Mouse (Mus musculus) neural tube, embryonic 15.5 days (tissue): ENCODE measurements around the gene Tmem189. TPM values are rescaled to one million over a fixed set of nuclear protein-coding genes. Genes with fewer than 3 reads are reported as not detected.

Experiments used
- ATAC-seq: fragments of 200-750 bp; cut with Nextera tagmentation; 2 replicates; pipeline ENCODE4 v1.8.0; 2017; ENCODE audit warnings: mild to moderate bottlenecking, moderate TSS enrichment, moderate library complexity; ENCODE audit not compliant: low FRiP score
- H3K27ac ChIP-seq: fragments of 300-500 bp; sonication (generic); replicated peaks from 2 replicates; pipeline ENCODE4 v1.5.1; 2015; ENCODE audit warnings: mild to moderate bottlenecking, inconsistent platforms
- H3K27me3 ChIP-seq: fragments of 300-500 bp; sonication (generic); replicated peaks from 2 replicates; pipeline ENCODE4 v1.6.1; 2015; ENCODE audit warnings: inconsistent platforms
- H3K36me3 ChIP-seq: fragments of 300-500 bp; sonication (generic); 2 replicates; pipeline ENCODE4 v1.6.1; 2015; ENCODE audit warnings: inconsistent platforms
- H3K4me1 ChIP-seq: fragments of 300-500 bp; sonication (generic); 2 replicates; pipeline ENCODE4 v1.6.1; 2015; ENCODE audit warnings: inconsistent platforms
- H3K4me2 ChIP-seq: fragments of 300-500 bp; sonication (generic); 2 replicates; pipeline ENCODE4 v1.6.1; 2015; ENCODE audit warnings: inconsistent platforms, mild to moderate bottlenecking, moderate library complexity
- H3K4me3 ChIP-seq: fragments of 300-500 bp; sonication (generic); replicated peaks from 2 replicates; pipeline ENCODE4 v1.5.1; 2015; ENCODE audit warnings: mild to moderate bottlenecking, inconsistent platforms
- H3K9ac ChIP-seq: fragments of 300-500 bp; sonication (generic); replicated peaks from 2 replicates; pipeline ENCODE4 v1.6.1; 2015; ENCODE audit warnings: mild to moderate bottlenecking, inconsistent platforms
- H3K9me3 ChIP-seq: fragments of 300-500 bp; sonication (generic); replicated peaks from 2 replicates; pipeline ENCODE4 v1.6.1; 2016; ENCODE audit warnings: inconsistent platforms
- WGBS: fragments of 180-500 bp; shearing (Covaris S2); methylation state at CpG from one replicate; pipeline ENCODE4 v1.1.7; 2015; ENCODE audit warnings: mixed read lengths; 5-methylcytosine and 5-hydroxymethylcytosine counted together
- polyA plus RNA-seq: library from polyadenylated mRNA; unstranded; fragments of >200 nt; fragmentation: Nextera tagmentation; extraction: Ambion mirVana; gene quantifications from 2 replicates; pipeline ENCODE4 v1.2.1, GENCODE M21; 2015

The Tmem189 gene
- polyA plus RNA-seq, 1 experiment from 2014 or later: 41.4 TPM

GRCm38 (mm10) chr2:167697902-167698301 lies 8.3 kb upstream of the Tmem189 start:
- no peak overlapping the region for H3K9ac ChIP-seq
- no peak for ATAC-seq
- 50% methylated on average over 5 of the region's 5 CpGs for WGBS
- H3K4me2 ChIP-seq: no peak overlapping the region
- H3K4me1 ChIP-seq: no peaks in the 10 kb centered on the region
- no peaks in the 10 kb centered on the region; the same call in 1 of the 2 replicates for H3K27me3 ChIP-seq
- 0 out of 2 replicates have a peak, but pooled peaks cover 5% of the 10 kb centered on the region for H3K9me3 ChIP-seq
- no peaks in the 10 kb centered on the region for H3K36me3 ChIP-seq
- no peak overlapping the region for H3K4me3 ChIP-seq
- no peak overlapping the region for H3K27ac ChIP-seq

- Histone ChIP-seq H3K9me3 (0 out of 2 replicates have a peak, but pooled peaks cover 5% of the 10 kb centered on the region), H3K36me3 (no peaks in the 10 kb centered on the region), H3K4me1 (peaks cover under 1% of the 10 kb centered on the region; the same call in 1 of the 2 replicates), H3K27ac (no peak overlapping the region), H3K9ac (no peak overlapping the region), H3K4me2 (no peak overlapping the region), H3K4me3 (no peak overlapping the region), H3K27me3 (peaks cover 13% of the 10 kb centered on the region)
- WGBS: 89% methylated on average over 7 of the region's 7 CpGs
- no peak for ATAC-seq
Observed at GRCm38 (mm10) chr2:167696143-167696542, 6.5 kb upstream of the Tmem189 start.

GRCm38 (mm10) chr2:167695491-167695890 lies 5.9 kb upstream of the Tmem189 start:
- 67% methylated on average over 14 of the region's 14 CpGs for WGBS
- ATAC-seq: no peak
- Histone ChIP-seq H3K9me3 (0 out of 2 replicates have a peak, but pooled peaks cover 5% of the 10 kb centered on the region), H3K27me3 (peaks cover 19% of the 10 kb centered on the region), H3K4me2 (no peak overlapping the region), H3K27ac (no peak overlapping the region), H3K9ac (no peak overlapping the region), H3K4me1 (peaks cover 7% of the 10 kb centered on the region), H3K36me3 (no peaks in the 10 kb centered on the region), H3K4me3 (no peak overlapping the region)

- no peak for ATAC-seq
- 92% methylated on average over 7 of the region's 7 CpGs for WGBS
- Histone ChIP-seq H3K27ac (no peak overlapping the region), H3K9me3 (0 out of 2 replicates have a peak, but pooled peaks cover 5% of the 10 kb centered on the region), H3K4me2 (no peak overlapping the region), H3K4me3 (no peak overlapping the region), H3K27me3 (peaks cover 22% of the 10 kb centered on the region), H3K36me3 (no peaks in the 10 kb centered on the region), H3K9ac (no peak overlapping the region), H3K4me1 (peaks cover 9% of the 10 kb centered on the region)
Observed at GRCm38 (mm10) chr2:167694963-167695362, 5.3 kb upstream of the Tmem189 start.

- Histone ChIP-seq H3K9ac (no peak overlapping the region), H3K36me3 (no peaks in the 10 kb centered on the region), H3K4me1 (peaks cover 17% of the 10 kb centered on the region), H3K4me3 (no peak overlapping the region), H3K27ac (no peak overlapping the region), H3K4me2 (no peak overlapping the region), H3K9me3 (0 out of 2 replicates have a peak, but pooled peaks cover 5% of the 10 kb centered on the region), H3K27me3 (peaks cover 29% of the 10 kb centered on the region)
- 36% methylated on average over 1 of the region's 1 CpGs for WGBS
- ATAC-seq: no peak
Observed at GRCm38 (mm10) chr2:167694244-167694643, 4.6 kb upstream of the Tmem189 start.

- Histone ChIP-seq H3K4me1 (peaks cover 21% of the 10 kb centered on the region), H3K4me3 (no peak overlapping the region), H3K27me3 (peaks cover 30% of the 10 kb centered on the region), H3K4me2 (no peak overlapping the region), H3K9me3 (0 out of 2 replicates have a peak, but pooled peaks cover 5% of the 10 kb centered on the region), H3K27ac (no peak overlapping the region), H3K36me3 (no peaks in the 10 kb centered on the region), H3K9ac (no peak overlapping the region)
- no peak for ATAC-seq
- 90% methylated on average over 2 of the region's 2 CpGs for whole genome bisulfite sequencing
Observed at GRCm38 (mm10) chr2:167693540-167693939, 3.9 kb upstream of the Tmem189 start.

GRCm38 (mm10) chr2:167692831-167693230 lies 3.2 kb upstream of the Tmem189 start:
- Histone ChIP-seq H3K9me3 (0 out of 2 replicates have a peak, but pooled peaks cover 5% of the 10 kb centered on the region), H3K27me3 (peaks cover 36% of the 10 kb centered on the region), H3K27ac (no peak overlapping the region), H3K4me1 (peaks cover 25% of the 10 kb centered on the region), H3K36me3 (no peaks in the 10 kb centered on the region), H3K4me2 (no peak overlapping the region), H3K9ac (no peak overlapping the region), H3K4me3 (no peak overlapping the region)
- WGBS: 64% methylated on average over 3 of the region's 3 CpGs
- ATAC-seq: no peak

GRCm38 (mm10) chr2:167691871-167692661 lies 2.4 kb upstream of the Tmem189 start:
- Histone ChIP-seq H3K9me3 (0 out of 2 replicates have a peak, but pooled peaks cover 5% of the 10 kb centered on the region), H3K36me3 (no peaks in the 10 kb centered on the region), H3K4me3 (no peak overlapping the region), H3K27ac (no peak overlapping the region), H3K9ac (no peak overlapping the region), H3K4me2 (no peak overlapping the region), H3K27me3 (peaks cover 43% of the 10 kb centered on the region), H3K4me1 (peaks cover 25% of the 10 kb centered on the region)
- ATAC-seq: no peak
- WGBS: 87% methylated on average over 14 of the region's 14 CpGs

GRCm38 (mm10) chr2:167691410-167691809 lies 1.8 kb upstream of the Tmem189 start:
- no peak for ATAC-seq
- H3K4me2 ChIP-seq: peak overlapping the region; percentile 95; the same call in 1 of the 2 replicates
- no peak overlapping the region for H3K27ac ChIP-seq
- H3K4me1 ChIP-seq: peaks cover 25% of the 10 kb centered on the region
- no peak overlapping the region for H3K9ac ChIP-seq
- no peaks in the 10 kb centered on the region for H3K36me3 ChIP-seq
- H3K9me3 ChIP-seq: 0 out of 2 replicates have a peak, but pooled peaks cover 5% of the 10 kb centered on the region
- 91% methylated on average over 6 of the region's 6 CpGs for WGBS
- H3K4me3 ChIP-seq: 0 out of 2 replicates have a peak overlapping the region, but pooled peaks have one; percentile 19
- H3K27me3 ChIP-seq: peaks cover 49% of the 10 kb centered on the region

GRCm38 (mm10) chr2:167690962-167691311 lies 1.3 kb upstream of the Tmem189 start:
- Histone ChIP-seq H3K36me3 (no peaks in the 10 kb centered on the region), H3K4me1 (peaks cover 25% of the 10 kb centered on the region), H3K4me3 (peak overlapping the region; percentile 19; the same call in 1 of the 2 replicates), H3K9me3 (0 out of 2 replicates have a peak, but pooled peaks cover 5% of the 10 kb centered on the region), H3K27ac (no peak overlapping the region), H3K27me3 (peaks cover 51% of the 10 kb centered on the region), H3K4me2 (peak overlapping the region; percentile 95), H3K9ac (no peak overlapping the region)
- ATAC-seq: no peak
- 87% methylated on average over 12 of the region's 12 CpGs for WGBS

GRCm38 (mm10) chr2:167690219-167690961 lies 768 bp upstream of the Tmem189 start:
- Histone ChIP-seq H3K4me1 (peaks cover 25% of the 10 kb centered on the region), H3K9me3 (0 out of 2 replicates have a peak, but pooled peaks cover 3% of the 10 kb centered on the region), H3K4me3 (peak overlapping the region; percentile 71), H3K4me2 (peak overlapping the region; percentile 95), H3K27me3 (peaks cover 55% of the 10 kb centered on the region), H3K9ac (peak overlapping the region; percentile 60; the same call in 1 of the 2 replicates), H3K27ac (no peak overlapping the region), H3K36me3 (no peaks in the 10 kb centered on the region)
- ATAC-seq: no peak
- 64% methylated on average over 15 of the region's 15 CpGs for WGBS
